Mouse (Mus musculus) frontal cortex, postnatal 25 days (tissue): ENCODE measurements at regions not wholly inside any gene's neighbourhood (a gene's known extent, or its start where the extent isn't known, plus 50 kb on each side); places are given as distances from the start of the nearest gene placed in this dataset.
A peak's percentile ranks its signal among the peaks of the same experiment; 100 is the strongest.

Source experiments
- DNase-seq, 2 experiments: peaks; one replicate each; pipeline ENCODE4 v3.0.0; 2022; ENCODE audit warnings: low spot score in 2 of 2

GRCm38 (mm10) chr13:52015066-52015465 is 168.6 kb downstream of the Gadd45g start:
- DNase-seq, result no peak

GRCm38 (mm10) chr13:52015496-52015895 is 169.0 kb downstream of the Gadd45g start:
- no peak for DNase-seq

- peak in 1 of 2 experiments; percentile 7 for DNase-seq
Measured at GRCm38 (mm10) chr13:52017598-52018190, 171.2 kb downstream of the Gadd45g start.

GRCm38 (mm10) chr13:52019647-52020046 is 173.2 kb downstream of the Gadd45g start:
- no peak for DNase-seq

GRCm38 (mm10) chr13:52021150-52021549 is 174.7 kb downstream of the Gadd45g start:
- no peak for DNase-seq

- DNase-seq, result no peak
Measured at GRCm38 (mm10) chr13:52021828-52022227, 175.3 kb downstream of the Gadd45g start.

DNA sequence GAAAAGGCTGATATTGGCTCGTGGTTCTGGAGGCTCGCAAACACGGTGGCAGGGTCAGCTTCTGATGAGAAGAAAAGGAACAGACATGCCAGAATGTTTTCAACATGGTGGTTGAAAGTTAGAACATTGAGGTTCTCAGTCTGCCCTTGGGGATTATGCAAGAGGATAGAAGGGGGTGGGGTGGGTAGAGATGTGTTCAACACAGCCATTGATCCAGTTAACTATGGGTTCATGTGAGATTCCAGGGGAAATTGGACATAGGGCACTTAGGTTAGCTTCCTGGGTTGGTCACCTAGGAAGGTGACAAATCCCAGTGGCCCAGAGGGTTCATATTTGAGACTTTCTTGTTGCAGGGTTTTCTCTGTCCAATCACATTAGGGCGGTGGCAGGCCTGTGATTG is 176.1 kb downstream of the Gadd45g start:
- DNase-seq, result no peak

DNA sequence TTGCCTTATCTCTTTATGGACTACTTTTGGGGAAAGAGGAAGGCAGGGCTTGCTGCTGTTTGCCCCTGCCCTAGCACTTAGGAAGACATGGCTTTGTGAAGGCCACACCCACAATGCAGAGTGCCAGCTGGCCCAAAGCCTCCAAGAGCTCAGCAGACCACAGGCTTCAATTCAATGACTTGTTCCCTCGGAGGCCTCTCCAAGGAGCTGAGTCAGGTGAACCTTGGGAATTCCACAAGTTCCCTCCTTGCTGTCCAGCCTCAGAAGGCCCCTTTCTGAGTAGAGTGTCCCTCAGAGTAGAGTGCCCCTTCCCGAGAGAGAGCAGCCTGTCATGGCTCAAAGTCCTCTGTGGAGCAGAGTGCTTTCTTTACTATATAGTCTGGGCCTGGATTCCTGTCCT is 177.9 kb downstream of the Gadd45g start:
- no peak for DNase-seq

- DNase-seq, result no peak
Measured at GRCm38 (mm10) chr13:52024832-52025481, 178.5 kb downstream of the Gadd45g start.

DNA sequence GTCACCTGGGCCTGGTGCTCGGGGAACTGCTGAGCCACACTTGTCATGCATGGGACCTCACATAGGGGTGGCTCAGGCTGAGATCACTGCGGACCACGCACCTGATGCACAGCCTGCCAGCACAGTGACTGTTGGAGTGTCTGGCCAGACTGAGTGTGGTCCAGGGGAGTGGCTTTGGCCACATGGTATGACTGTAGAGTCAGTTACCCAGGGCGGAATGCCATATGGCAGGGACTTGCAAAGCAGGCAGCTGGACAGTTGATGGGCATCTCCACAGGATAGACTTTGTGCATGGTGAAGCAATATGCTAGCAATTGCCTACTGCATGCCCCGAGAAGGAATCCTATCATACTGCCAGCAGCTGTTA is 179.0 kb downstream of the Gadd45g start:
- no peak for DNase-seq

DNA sequence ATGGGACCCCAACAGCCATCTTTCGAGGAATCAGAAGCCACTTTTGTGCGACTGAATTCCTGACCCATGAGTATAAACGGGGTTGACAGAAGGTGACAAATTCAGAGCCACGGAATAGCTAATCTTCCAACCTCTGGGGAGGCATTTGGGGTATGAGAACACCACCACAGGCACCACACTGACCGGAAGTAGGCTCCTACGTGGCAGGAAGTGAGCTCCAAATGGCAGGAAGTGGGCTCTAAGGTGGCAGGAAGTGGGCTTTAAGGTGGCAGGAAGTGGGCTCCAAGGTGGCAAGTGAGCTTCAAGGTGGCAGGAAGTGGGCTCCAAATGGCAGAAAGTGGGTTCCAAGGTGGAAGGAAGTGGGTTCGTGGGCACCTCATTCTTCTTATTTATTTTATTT is 179.8 kb downstream of the Gadd45g start:
- DNase-seq, result no peak

DNA sequence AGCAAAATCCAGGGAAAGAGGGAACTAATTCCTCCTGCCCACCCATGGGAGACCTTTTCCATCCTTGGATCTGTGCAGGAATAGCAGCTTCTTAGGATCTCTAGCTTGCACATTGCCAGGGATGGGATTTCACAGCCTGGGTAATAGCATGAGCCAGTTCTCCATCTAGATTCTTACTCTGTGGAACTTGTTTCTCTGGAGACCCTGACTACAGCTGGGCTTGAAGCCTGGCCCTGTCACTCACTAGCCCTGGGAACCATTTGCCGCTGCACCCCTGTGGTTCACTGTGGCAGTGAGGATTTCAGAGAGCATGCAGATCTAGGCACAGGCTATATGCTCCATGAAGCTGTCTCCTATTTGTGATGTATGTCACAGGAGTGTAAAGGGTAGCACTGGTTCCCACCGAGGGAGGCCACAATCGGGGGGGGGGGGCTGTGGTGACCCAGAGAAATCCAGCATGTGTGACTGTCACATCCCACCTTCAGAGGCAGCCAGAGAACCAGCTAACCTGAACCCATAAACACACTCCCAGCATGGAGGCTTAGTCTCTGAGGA is 183.5 kb downstream of the Gadd45g start:
- DNase-seq, result no peak

DNA sequence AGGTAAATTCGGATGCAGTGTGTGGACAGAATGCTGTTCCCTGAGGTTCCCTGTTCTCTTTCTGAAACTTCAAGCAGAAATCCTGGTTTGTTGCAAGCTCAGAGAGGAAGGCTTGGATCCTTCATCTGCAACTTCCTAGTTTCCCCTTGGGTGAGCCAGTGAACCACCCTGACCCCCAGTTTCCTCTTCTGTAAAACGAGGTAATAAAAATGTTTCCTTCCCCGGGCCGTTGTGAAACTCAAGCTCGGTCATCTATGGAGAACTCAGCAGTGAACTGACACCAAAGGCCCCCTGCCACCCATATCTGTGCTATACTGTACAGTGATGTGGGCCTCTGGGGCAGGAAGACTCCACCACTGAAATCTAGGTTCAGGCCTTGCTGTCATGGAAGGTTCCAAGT is 185.0 kb downstream of the Gadd45g start:
- no peak for DNase-seq

DNA sequence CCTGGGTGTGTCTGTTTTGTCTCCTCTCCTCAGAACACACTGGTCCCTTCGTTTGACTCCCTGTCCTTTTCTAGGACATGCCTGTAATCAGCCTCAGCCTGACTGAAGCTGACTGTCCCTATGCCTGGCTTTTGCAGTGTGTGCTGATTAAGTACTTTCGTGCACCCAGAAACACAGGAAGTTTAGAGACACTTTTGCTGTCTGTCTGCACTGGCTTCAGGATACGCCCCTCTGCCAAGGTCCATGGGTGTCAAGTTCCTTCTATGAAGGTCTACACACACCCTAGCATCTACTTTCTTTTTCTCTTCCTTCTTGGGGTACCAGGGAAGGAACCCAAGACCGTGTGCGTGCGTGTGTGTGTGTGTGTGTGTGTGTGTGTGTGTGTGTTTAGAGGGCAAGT is 189.3 kb downstream of the Gadd45g start:
- no peak for DNase-seq

DNA sequence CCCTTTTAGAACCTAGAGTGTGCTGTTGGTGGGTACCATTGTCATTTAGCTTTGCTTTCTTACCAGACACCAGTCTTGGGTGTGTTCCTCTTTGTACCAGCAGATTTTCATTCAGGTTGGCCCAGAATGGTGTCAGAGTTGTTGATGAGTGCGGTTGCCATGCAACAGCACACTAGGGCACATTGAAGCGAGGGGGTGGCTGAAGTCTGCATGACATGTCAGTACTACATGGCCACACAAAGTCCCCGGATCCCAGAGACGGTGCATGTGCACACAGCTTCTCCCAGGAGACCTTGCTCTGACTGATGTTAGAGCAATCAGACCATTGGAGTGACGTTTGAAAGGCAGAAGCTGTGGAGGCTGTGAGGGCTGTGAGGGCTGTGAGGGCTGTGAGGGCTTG is 189.9 kb downstream of the Gadd45g start:
- no peak for DNase-seq

DNA sequence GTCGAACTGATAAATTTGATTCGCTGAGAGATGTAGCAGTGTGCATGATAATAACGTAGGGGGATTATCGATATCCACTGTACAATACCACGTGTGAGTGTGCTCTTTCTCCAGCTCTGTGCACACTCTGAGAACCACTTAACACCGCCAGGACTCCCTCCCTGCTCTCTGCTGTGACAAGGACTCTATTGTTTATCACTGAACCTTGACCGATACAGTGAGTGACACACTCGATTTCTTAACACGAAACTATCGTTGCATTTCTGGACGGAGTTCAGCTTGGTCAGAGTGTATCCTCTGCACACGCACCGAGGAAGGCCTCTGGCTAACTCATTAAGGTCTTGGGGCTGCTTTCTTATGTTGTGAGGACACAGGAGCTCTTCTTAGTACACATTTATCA is 190.7 kb downstream of the Gadd45g start:
- DNase-seq, result no peak

- no peak for DNase-seq
Measured at GRCm38 (mm10) chr13:52041467-52042421, 195.3 kb downstream of the Gadd45g start.

DNA sequence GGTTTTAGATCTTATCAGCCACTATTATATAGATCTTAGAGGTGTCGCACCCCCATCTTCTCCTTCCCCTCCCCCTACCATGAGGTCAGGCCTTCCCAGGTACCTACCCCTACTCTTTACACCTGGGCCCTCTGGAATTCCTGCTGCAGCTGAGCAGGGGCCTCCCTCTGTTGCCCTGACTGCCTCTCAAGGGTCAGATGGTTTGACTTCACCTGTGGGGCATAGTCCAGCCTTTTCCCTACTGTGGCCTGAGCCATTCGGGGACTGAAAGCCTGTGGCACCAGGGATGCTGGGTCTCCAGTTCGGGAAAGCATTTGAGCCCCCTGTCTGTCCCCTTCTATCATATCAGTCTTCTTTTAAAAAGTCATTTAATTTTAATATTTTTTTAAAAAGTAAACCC is 196.4 kb downstream of the Gadd45g start:
- DNase-seq, result no peak

DNA sequence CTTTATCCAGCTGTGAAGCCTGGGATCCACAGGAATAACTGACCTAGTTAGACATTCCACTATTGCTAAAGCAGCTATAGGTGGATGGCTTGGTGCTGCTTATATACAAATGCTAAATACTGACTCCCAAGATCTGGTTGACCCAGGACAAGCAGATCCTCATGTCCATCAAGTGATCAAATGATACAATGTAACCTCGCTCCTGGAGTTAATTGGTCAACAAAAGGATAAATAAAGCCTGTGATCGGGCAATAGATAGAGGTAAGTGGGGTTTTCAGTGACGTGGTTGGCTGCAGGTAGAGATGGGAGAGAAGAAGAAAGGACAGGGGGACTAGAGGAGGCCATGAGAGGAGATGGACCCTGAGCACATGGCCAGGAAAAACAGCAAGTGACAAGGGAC is 197.4 kb downstream of the Gadd45g start:
- DNase-seq, result no peak

GRCm38 (mm10) chr13:52045349-52045748 is 198.9 kb downstream of the Gadd45g start:
- DNase-seq, result no peak

GRCm38 (mm10) chr13:52046020-52046419 is 199.5 kb downstream of the Gadd45g start:
- no peak for DNase-seq

DNA sequence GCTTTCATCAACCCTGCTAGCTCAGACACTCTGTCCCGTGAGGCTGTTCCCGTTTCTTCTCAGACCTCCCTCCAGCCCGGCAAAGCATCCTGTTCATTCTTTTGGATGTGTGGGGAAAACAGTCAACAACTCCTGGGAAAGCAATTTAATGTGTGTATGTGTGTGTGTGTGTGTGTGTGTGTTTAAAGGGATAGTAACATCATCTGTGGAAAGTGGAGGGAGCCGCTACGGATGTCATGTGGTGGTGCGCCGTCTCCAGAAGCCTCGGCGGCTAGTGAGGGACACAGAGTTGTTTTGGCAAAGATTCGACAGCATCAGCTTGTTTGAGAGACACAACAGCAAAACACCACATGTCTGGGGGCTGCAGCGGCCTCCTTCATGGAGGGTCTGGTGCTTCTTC is 200.2 kb downstream of the Gadd45g start:
- DNase-seq, result no peak
